Mouse (Mus musculus): ENCODE results near the gene Gm45716.

The Gm45716 gene

DNA sequence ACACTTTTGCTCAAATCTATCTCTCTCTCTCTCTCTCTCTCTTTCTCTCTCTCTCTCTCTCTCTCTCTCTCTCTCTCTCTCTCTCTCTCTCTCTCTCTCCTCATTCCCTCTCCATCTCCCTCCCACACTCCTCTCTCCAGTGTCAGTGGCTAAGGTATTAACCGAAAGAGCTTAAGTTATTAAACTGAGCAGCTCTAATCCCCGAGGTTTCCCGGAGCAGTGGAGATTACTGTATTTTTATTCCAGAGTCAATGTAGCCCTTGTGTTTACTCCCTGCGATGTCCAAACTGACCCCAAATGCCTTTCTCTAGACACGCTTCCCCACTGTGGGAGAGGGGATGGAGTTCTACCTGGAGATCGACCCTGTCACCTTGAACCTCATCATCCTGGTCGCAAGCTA, at the start of gene Gm45716:
Gm45716 (plus strand) TSS at position 243 of the 400 bp plus-strand sequence.
- no peak for DNase-seq (ENCODE audit: low spot score in 2 of 2)

DNA sequence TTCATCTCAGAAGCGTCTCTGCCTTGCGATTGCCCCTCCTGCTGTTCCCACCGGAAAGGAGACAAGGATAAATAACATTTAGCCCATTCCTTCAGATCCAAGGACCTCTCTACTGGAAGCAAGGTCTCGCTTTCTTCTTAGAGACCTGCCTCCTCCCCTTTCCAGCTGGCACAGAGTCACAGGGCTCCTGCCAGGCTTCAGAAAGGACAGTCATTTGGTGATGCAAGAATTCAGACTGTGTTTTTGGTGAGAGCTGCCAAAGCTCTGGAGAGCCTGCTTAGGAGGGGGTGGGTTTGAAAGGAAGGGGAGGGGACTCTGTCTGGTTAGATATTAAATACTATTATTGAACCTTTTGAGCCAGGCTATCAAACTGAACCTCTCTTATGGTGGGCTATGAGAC, 45.1 kb upstream of the Gm45716 start:
- DNase-seq (ENCODE audit: low spot score in 2 of 2): no peak

- no peak for DNase-seq (ENCODE audit: low spot score in 2 of 2)
Observed at GRCm38 (mm10) chr11:90142936-90143335, 44.5 kb upstream of the Gm45716 start.

GRCm38 (mm10) chr11:90146086-90146860, 41.2 kb upstream of the Gm45716 start:
- DNase-seq (ENCODE audit: low spot score in 2 of 2): no peak

DNA sequence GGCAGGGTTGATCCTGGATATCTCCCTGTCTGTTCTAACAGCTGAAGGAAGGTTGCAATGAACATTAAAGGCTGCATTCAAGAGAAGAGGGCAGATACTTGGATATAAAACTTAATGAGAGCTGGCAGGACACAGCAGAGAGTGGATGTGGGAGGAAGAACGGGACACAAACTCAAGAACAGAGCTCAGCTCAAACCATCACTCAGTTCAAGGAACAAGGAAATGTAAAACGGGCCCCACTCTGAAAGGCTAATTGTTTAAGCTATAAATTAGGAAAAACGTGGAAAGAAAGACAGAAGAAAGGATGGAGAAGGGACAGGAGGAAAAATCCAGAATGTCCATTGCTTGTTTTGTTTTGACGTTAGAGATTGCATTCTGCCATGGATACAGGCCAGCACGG, 32.4 kb upstream of the Gm45716 start:
- no peak for DNase-seq (ENCODE audit: low spot score in 2 of 2)

- DNase-seq (ENCODE audit: low spot score in 2 of 2): no peak
Observed at GRCm38 (mm10) chr11:90155466-90155865, 32.0 kb upstream of the Gm45716 start.

DNA sequence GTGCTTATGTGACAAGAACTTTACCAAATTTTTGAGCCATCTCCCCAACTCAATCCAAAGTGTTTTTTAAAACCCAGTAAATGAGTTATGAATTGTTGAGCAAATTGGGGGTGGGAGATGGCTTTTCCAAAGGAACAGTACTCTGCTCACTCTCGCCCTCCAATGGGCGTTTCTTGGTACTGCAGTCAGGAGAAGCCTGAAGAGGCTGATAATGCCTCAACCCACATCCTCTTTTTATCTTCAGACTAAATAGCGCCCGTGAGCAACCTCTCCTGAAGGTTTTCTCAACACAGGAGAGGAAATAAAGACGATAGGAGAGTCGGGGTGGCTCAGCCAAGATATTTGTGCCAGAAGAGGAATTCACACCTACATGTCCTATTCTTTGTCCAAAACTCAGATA, 19.7 kb upstream of the Gm45716 start:
- DNase-seq (ENCODE audit: low spot score in 2 of 2): peak in 1 of 2 experiments; percentile 29

GRCm38 (mm10) chr11:90168338-90169065, 19.0 kb upstream of the Gm45716 start:
- no peak for DNase-seq (ENCODE audit: low spot score in 2 of 2)

DNA sequence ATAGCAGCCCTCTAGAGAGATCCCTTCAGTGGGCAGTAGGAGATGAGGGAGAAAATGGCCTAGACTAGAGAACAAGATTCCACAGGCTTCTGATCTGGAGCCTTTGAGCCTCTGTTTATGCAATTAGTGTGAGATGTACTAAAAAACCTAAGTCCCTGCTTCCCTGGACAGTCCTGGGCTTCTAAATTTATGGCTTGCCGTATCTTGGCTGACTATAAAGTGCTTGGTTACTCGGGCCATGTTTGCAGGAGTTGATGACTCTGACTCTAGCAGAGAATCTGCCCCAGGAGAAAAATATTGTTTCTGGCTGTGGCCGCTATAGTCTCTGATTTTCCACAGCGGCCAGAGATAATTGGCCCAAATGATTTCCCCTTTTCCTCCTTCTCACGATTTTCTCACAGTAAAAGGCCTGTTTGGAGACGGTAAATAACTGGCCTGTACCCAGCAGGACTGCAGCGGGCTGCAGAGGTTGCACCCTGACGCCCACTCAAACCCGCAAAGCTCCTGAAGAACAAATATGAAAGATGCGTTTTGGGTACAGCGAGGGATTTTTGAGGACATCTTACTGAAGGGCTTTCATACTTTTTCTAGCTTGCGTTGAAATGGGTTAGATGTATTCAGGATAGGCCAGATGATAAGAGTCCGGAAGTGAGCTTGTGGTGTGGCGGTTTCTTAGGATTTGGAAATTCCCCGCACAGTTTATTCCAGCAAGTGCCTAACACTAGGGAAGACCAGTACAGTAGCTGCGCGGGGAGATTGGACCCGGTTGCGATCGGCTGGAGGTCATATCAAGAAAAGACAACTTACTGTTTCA, 18.1 kb upstream of the Gm45716 start:
- no peak for DNase-seq (ENCODE audit: low spot score in 2 of 2)

GRCm38 (mm10) chr11:90170014-90170320, 17.5 kb upstream of the Gm45716 start:
- peak in 1 of 2 experiments; percentile 26 for DNase-seq (ENCODE audit: low spot score in 2 of 2)

DNA sequence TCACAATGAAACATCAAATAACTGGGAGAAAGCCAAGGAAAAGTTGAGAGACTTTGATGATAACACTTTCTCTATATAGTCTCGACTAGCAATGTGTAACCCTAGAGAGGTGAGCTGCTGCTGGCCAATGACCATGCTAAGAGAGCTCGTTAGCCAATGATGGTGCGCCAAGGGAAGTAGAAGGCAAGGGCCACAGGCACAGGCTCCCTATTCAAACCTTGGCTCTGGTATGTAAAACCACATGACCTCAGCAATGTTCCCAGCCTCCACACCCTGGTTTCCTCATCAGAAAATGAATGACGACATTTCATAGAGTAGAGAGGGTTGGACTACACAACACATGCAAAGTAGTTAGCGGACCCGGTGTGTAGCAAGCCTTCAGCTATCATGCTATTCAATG, 15.2 kb upstream of the Gm45716 start:
- no peak for DNase-seq (ENCODE audit: low spot score in 2 of 2)

DNA sequence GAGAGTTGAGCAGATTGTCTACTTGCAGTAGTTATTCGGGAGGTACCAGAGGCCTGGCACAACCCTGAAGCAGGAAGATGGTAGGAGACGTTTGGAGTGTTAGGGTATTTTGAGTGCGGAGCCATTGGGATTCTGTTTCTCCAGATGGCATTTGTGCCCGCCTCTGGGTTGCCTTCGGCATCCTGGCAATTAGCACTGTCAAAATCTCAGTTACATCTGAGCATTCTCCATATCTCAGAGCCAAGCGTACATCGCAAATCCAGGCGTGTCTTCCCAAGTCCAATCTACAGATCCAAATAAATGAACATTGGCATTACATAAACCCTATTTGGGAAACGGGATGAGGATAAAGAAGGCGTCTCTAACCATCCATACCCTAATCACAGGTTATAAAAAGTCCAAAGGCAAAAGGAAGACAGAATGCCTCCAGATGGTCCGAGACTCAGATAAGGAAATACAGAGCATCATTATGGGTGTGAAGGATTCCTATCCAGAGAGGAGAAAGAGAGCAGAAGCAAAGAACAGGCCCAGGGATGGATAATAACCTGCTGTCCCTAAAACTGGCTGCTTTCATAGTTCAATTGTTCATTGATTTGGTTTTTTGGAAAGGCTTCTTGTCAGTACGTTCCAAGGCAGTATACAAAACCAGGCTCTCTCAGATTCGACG, 11.7 kb upstream of the Gm45716 start:
- no peak for DNase-seq (ENCODE audit: low spot score in 2 of 2)

GRCm38 (mm10) chr11:90177389-90177788, 10.1 kb upstream of the Gm45716 start:
- DNase-seq (ENCODE audit: low spot score in 2 of 2): no peak

DNA sequence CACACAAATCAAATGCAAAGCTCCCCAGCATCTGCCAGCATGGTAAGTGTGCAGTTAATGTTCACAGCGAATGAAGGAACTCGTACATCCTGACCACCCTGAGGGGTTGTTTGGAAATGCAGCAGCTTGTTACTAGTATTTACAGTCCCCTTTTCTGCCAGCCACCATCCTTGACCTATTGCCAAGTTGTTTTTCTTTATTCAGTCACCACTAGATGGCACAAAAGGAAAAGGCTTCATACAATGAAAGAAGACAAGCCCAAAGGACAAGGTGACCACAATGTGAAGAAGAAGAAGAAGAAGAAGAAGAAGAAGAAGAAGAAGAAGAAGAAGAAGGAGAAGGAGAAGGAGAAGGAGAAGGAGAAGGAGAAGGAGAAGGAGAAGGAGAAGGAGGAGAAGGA, 4.1 kb upstream of the Gm45716 start:
- no peak for DNase-seq (ENCODE audit: low spot score in 2 of 2)

DNA sequence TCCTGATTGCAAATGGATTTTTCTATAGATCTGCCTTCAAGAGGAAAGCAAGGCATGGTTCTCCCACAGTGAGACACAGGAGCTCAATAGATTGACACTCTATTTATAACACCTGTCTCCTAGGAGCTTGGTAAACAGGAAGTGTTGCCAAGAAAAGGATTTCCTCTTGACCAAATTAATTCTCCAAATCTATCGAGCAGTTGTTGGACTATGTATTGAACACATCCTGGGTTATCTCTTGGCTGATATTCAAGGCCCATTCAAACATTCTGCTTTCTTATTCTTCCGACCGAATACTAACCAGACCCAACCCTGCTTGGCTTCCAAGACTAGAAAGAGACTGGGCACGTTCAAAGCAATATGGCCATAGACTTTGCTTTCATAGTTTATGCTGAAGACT, 2.7 kb upstream of the Gm45716 start:
- no peak for DNase-seq (ENCODE audit: low spot score in 2 of 2)

DNA sequence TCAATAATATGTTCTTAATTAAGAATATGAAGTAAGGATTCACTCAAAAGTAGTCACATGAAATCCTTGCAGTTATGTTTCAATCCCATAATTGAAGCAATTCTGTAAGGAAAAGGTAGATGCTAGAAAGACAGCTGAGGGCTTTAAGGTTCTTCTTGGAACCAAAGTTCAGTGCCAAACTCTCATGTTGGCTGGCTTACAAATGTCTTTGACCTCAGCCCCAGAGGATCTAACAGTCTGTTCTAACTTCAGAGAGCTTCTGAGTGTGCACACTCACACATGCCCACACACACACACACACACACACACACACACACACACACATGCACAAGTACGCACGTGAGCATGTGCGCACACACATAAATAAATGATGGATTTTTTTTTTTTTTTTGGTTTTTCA, 2.7 kb downstream of the Gm45716 start:
- DNase-seq (ENCODE audit: low spot score in 2 of 2): no peak

GRCm38 (mm10) chr11:90194946-90195345, 7.5 kb downstream of the Gm45716 start:
- no peak for DNase-seq (ENCODE audit: low spot score in 2 of 2)

DNA sequence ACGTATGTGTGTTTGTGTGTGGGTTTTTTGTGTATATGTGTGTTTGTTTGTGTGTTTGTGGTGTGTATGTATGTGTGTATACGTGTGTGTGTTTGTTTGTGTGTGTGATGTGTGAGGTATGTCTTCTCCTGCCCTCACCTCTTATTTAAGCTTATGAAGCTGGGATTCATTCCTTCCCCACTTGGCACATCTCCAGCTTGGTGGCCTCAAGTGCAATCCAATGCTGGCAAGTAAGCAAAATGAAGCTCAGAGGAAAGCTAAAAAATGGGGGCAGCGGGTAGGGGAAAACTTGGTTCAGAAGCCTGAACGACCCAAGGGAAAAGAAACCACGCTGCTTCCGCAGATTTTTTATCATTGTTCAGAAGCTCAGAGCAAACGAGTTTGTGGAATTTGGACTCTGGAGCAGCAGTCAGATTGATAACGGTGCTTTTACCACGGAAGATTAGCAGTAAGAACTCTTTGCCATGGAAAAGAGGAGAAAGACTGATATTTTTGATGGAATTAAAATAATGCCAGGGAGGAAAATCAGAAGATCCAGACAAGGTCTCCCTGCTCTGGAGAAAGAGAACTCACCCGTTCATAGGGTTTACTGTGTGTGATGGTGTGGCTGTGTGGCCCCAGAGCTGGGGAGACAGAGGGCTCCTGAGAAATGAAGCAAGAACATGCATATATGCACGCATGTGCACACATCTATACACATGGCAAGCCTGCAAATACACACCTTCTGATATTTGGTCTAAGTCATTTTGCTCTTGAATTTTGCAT, 8.5 kb downstream of the Gm45716 start:
- DNase-seq (ENCODE audit: low spot score in 2 of 2): no peak

GRCm38 (mm10) chr11:90196521-90197215, 9.2 kb downstream of the Gm45716 start:
- DNase-seq (ENCODE audit: low spot score in 2 of 2): no peak

DNA sequence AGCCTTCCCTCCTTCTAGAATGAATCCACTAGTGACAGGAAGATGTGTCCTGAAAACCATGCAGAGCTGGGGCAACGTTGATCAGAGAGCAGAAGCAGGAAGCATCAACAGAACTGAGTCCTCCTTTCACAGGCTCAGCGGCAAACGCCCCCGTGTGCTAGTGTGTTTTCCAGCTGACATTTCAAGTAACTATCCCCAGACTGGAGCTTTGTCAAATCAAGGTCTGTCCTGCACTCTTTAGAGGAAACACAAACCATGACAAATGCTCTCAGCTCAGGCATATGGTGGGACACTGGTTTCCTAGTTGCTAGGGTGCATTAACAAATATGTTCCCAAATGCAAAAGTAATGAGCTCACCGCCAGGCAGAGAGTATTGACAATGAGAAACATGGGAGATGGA, 10.6 kb downstream of the Gm45716 start:
- DNase-seq (ENCODE audit: low spot score in 2 of 2): no peak

GRCm38 (mm10) chr11:90200826-90201225, 13.3 kb downstream of the Gm45716 start:
- DNase-seq (ENCODE audit: low spot score in 2 of 2): no peak

All from spleen, postnatal 10 days (tissue).